Mouse (Mus musculus): ENCODE data around the gene Zcwpw1. TPM values are rescaled to one million over a fixed set of nuclear protein-coding genes. Genes with fewer than 3 reads are reported as not detected.
"Not testable (repeated sequence)": the region's sequence is repeated elsewhere in the genome, so short reads cannot be mapped to it uniquely, and the experiment has no call there.

The Zcwpw1 gene
- polyA plus RNA-seq, 1 experiment from 2014 or later = 19.5 TPM

GRCm38 (mm10) chr5:137831106-137831505 is 43.5 kb downstream of the Zcwpw1 start:
- no peaks in the 10 kb centered on the region for H3K27me3 ChIP-seq
- 89% methylated on average over 4 of the region's 4 CpGs for WGBS
- H3K9ac ChIP-seq = no peak overlapping the region
- no peaks in the 10 kb centered on the region for H3K9me3 ChIP-seq (replicated peaks)
- H3K36me3 ChIP-seq = no peaks in the 10 kb centered on the region
- ATAC-seq (ENCODE audit: low FRiP score) = no peak
- H3K4me3 ChIP-seq = no peak overlapping the region
- H3K4me2 ChIP-seq (replicated peaks) = no peak overlapping the region
- H3K4me1 ChIP-seq = no peaks in the 10 kb centered on the region
- no peak overlapping the region for H3K27ac ChIP-seq

DNA sequence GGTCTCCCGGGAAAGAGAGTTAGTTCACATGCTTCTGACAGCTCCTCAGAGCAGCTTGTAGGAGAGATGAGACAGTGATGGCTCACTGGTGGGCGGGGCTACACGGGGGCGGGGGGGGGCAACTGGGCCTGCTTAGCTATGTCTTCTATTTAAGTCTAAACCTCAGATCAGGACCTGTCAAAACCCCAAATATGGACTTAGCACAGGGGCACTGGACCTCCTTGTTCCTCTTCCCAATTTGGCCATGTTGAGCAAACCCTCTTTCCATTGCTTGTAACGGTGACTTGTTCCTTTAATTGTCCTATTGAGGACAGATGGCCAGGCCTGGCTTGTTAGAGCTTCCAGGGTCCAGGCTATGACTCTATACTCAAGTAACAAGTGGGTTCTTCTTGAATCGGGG is 43.9 kb downstream of the Zcwpw1 start:
- 77% methylated on average over 6 of the region's 6 CpGs for WGBS
- ATAC-seq (ENCODE audit: low FRiP score) = no peak
- no peaks in the 10 kb centered on the region for H3K4me1 ChIP-seq

GRCm38 (mm10) chr5:137833500-137833899 is 45.9 kb downstream of the Zcwpw1 start:
- no peak overlapping the region for H3K4me3 ChIP-seq
- no peak overlapping the region for H3K27ac ChIP-seq
- H3K27me3 ChIP-seq = no peaks in the 10 kb centered on the region
- no peaks in the 10 kb centered on the region for H3K4me1 ChIP-seq
- no peaks in the 10 kb centered on the region for H3K36me3 ChIP-seq
- 62% methylated on average over 4 of the region's 4 CpGs for WGBS
- H3K9ac ChIP-seq = no peak overlapping the region
- H3K4me2 ChIP-seq (replicated peaks) = no peak overlapping the region
- no peaks in the 10 kb centered on the region for H3K9me3 ChIP-seq (replicated peaks)
- ATAC-seq (ENCODE audit: low FRiP score) = no peak

More for the DNA sequence above, 43.9 kb downstream of the Zcwpw1 start:
- Histone ChIP-seq H3K9ac (no peak overlapping the region), H3K27me3 (no peaks in the 10 kb centered on the region), H3K9me3 (replicated peaks) (no peaks in the 10 kb centered on the region), H3K27ac (no peak overlapping the region), H3K4me3 (no peak overlapping the region), H3K36me3 (no peaks in the 10 kb centered on the region), H3K4me2 (replicated peaks) (no peak overlapping the region)

GRCm38 (mm10) chr5:137835966-137836520 is 48.4 kb downstream of the Zcwpw1 start, which contains the start of gene Pilra:
Gene Pilra, minus strand, starts transcription at chr5:137836281.
- not testable (repeated sequence) for H3K9ac ChIP-seq; H3K27ac ChIP-seq; H3K4me1 ChIP-seq; ATAC-seq (ENCODE audit: low FRiP score); H3K4me2 ChIP-seq (replicated peaks); H3K36me3 ChIP-seq; H3K4me3 ChIP-seq; H3K27me3 ChIP-seq; H3K9me3 ChIP-seq (replicated peaks)
- WGBS = 65% methylated on average over 2 of the region's 2 CpGs

- no peak for ATAC-seq (ENCODE audit: low FRiP score)
- H3K4me1 ChIP-seq = no peaks in the 10 kb centered on the region
- H3K4me2 ChIP-seq (replicated peaks) = no peak overlapping the region
- no peaks in the 10 kb centered on the region for H3K27me3 ChIP-seq
- H3K4me3 ChIP-seq = no peak overlapping the region
- H3K27ac ChIP-seq = no peak overlapping the region
- no peak overlapping the region for H3K9ac ChIP-seq
- H3K9me3 ChIP-seq (replicated peaks) = no peaks in the 10 kb centered on the region
- no peaks in the 10 kb centered on the region for H3K36me3 ChIP-seq
Observed at GRCm38 (mm10) chr5:137836611-137837010, 49.0 kb downstream of the Zcwpw1 start.

- H3K36me3 ChIP-seq; H3K27me3 ChIP-seq; ATAC-seq (ENCODE audit: low FRiP score): not testable (repeated sequence)
Observed at GRCm38 (mm10) chr5:137837110-137837509, 49.5 kb downstream of the Zcwpw1 start.

DNA sequence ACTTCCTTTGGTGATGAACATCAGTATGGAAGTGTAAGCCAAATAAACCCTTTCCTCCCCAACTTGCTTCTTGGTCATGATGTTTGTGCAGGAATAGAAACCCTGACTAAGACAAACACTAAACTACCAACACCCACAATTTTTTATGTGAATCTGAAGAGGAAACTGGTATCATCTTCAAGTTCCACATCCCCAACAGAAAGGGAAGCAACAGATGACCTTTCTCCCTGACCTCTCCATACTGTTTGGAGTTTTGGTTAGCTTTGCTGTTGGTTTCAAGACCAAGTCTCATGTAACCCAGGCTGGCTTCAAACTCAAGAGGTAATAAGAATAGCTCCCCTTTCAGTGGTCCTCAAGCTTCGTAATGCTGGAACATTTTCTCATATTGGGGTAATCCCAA is 62.7 kb downstream of the Zcwpw1 start:
- not testable (repeated sequence) for H3K4me3 ChIP-seq; H3K4me2 ChIP-seq (replicated peaks); H3K9me3 ChIP-seq (replicated peaks); H3K9ac ChIP-seq; H3K36me3 ChIP-seq; H3K27me3 ChIP-seq; H3K4me1 ChIP-seq; ATAC-seq (ENCODE audit: low FRiP score); H3K27ac ChIP-seq
- WGBS = 89% methylated on average over 1 of the region's 1 CpGs

More at GRCm38 (mm10) chr5:137837110-137837509, 49.5 kb downstream of the Zcwpw1 start:
- H3K9me3 ChIP-seq (replicated peaks); H3K9ac ChIP-seq; H3K4me3 ChIP-seq; H3K4me1 ChIP-seq; H3K4me2 ChIP-seq (replicated peaks); H3K27ac ChIP-seq: not testable (repeated sequence)

DNA sequence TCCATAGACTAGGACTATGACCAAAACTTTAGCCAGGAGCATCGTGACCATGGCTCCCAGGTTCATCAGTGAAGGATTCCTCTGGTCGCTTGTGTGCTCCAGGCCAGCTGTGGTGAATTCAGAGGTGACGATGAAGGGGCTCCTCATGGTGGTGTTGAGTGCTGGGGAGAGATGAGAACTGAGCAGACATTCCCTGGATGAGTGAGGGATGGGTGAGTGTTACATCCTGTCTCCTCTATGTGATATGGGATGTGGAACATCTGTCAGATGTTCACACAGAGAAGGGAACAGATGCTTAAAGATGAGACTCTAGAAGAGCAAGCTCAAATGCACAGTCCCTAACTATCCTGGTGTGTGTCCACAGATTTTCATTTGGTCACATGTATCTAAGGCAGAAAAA is 67.3 kb downstream of the Zcwpw1 start:
- not testable (repeated sequence) for H3K27me3 ChIP-seq; H3K4me1 ChIP-seq; H3K4me3 ChIP-seq; ATAC-seq (ENCODE audit: low FRiP score); H3K4me2 ChIP-seq (replicated peaks); H3K27ac ChIP-seq; H3K9ac ChIP-seq; H3K36me3 ChIP-seq; H3K9me3 ChIP-seq (replicated peaks)
- 87% methylated on average over 3 of the region's 3 CpGs for WGBS

DNA sequence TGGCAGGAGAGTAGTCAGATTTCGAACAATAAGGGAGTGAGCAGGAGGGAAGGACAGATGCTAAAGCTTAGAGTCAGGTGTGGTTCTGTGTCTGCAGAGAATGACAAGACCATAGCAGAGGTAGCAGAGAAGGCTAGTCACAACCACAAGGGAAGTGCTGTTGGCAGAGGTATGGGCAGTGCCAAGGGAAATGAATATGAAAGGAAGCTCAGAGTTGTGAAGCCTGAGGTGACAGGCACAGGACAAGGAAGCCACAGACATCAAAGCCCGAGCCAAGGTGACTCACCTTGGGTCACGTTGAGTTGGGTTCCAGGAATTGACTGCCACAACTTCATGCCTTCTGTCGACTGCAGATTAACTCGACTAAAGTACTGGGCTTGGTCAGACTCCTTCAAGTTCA is 69.3 kb downstream of the Zcwpw1 start:
- not testable (repeated sequence) for H3K4me1 ChIP-seq; H3K4me3 ChIP-seq; H3K27me3 ChIP-seq; H3K36me3 ChIP-seq; H3K27ac ChIP-seq; H3K9me3 ChIP-seq (replicated peaks); H3K9ac ChIP-seq; H3K4me2 ChIP-seq (replicated peaks); ATAC-seq (ENCODE audit: low FRiP score)
- 69% methylated on average over 5 of the region's 5 CpGs for WGBS

GRCm38 (mm10) chr5:137857960-137858710 is 70.5 kb downstream of the Zcwpw1 start, which contains the start of gene Pilrb1:
Gene Pilrb1, minus strand, starts transcription at chr5:137858106.
- not testable (repeated sequence) for H3K4me2 ChIP-seq (replicated peaks); H3K9me3 ChIP-seq (replicated peaks); H3K4me3 ChIP-seq; ATAC-seq (ENCODE audit: low FRiP score); H3K9ac ChIP-seq; H3K36me3 ChIP-seq; H3K4me1 ChIP-seq; H3K27ac ChIP-seq; H3K27me3 ChIP-seq
- 77% methylated on average over 2 of the region's 2 CpGs for WGBS

DNA sequence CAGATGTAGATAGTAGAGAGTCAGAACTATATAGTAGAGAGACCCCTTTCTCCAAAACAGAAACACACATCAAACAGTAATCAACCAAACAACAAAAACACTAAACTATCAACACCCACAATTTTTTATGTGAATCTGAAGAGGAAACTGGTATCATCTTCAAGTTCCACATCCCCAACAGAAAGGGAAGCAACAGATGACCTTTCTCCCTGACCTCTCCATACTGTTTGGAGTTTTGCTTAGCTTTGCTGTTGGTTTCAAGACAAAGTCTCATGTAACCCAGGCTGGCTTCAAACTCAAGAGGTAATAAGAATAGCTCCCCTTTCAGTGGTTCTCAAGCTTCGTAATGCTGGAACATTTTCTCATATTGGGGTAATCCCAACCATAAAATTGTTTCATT is 76.4 kb downstream of the Zcwpw1 start:
- H3K27me3 ChIP-seq; H3K4me1 ChIP-seq; H3K27ac ChIP-seq; H3K9me3 ChIP-seq (replicated peaks); ATAC-seq (ENCODE audit: low FRiP score); H3K36me3 ChIP-seq; H3K4me3 ChIP-seq; H3K9ac ChIP-seq; H3K4me2 ChIP-seq (replicated peaks): not testable (repeated sequence)
- 93% methylated on average over 1 of the region's 1 CpGs for WGBS

DNA sequence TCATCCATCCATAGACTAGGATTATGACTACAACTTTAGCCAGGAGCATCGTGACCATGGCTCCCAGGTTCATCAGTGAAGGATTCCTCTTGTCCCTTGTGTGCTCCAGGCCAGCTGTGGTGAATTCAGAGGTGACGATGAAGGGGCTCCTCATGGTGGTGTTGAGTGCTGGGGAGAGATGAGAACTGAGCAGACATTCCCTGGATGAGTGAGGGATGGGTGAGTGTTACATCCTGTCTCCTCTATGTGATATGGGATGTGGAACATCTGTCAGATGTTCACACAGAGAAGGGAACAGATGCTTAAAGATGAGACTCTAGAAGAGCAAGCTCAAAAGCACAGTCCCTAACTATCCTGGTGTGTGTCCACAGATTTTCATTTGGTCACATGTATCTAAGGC is 81.0 kb downstream of the Zcwpw1 start:
- not testable (repeated sequence) for H3K27me3 ChIP-seq; H3K4me3 ChIP-seq; H3K9me3 ChIP-seq (replicated peaks); H3K4me1 ChIP-seq; H3K36me3 ChIP-seq; H3K27ac ChIP-seq; ATAC-seq (ENCODE audit: low FRiP score); H3K4me2 ChIP-seq (replicated peaks); H3K9ac ChIP-seq
- 82% methylated on average over 2 of the region's 2 CpGs for WGBS

Data from hindbrain, embryonic 12.5 days (tissue).